Mouse (Mus musculus) heart, adult 2 months (tissue): ENCODE data around the gene Chd9.

Experiments
- CTCF ChIP-seq: fragments of 200-600 bp; IDR thresholded peaks from 2 replicates; pipeline ENCODE4 v1.8.1; 2022; ENCODE audit warnings: antibody characterized with exemption, mild to moderate bottlenecking, moderate library complexity
- EP300 ChIP-seq: fragments of 200-500 bp; IDR thresholded peaks from 2 replicates; pipeline ENCODE4 v1.6.1; 2011; ENCODE audit warnings: low read depth, low read length, control low read depth; ENCODE audit not compliant: insufficient read depth
- POLR2A ChIP-seq: fragments of 200-500 bp; IDR thresholded peaks from 2 replicates; pipeline ENCODE4 v1.6.1; 2011; ENCODE audit warnings: mild to moderate bottlenecking, low read depth, low read length, control low read depth; ENCODE audit not compliant: insufficient read depth

DNA sequence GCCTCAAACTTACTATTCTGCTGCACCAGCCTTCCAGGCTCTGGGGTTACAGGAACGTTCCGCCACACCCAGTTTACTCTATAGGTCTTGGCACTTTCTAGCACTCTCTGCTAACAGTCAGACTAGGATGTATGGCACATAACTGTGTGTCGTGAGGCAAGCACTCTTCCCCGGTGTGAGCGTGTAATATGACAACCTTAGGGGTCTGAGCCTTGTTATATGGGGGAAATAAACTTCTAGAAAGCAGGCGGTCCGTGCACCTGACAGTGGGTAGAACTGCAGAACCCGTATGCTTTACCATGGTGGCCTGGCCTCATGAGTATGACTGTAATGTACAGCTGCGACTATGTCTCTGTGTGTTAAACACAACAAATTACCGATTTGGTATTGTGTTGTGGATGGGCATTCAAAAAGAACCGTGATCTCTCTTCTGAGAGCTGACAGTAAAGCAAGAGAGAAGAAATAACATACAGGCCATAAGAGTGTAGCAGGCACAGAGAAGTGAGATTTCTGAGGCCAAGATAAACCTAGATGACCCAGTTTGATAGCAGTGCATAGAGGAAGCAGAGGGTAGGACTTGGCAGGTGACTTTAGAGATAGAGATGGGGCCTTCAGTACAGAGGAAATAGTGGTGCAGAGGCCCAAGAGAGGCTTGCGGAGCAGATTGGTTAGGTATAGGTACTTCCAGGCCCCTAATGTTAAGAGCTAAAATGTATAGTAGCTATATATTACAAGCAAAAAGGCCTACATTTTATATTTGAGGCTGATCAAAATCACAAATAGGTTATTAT is 249.1 kb downstream of the Chd9 start:
- no peak for TF ChIP-seq CTCF
- TF ChIP-seq POLR2A, result no peak
- no peak for TF ChIP-seq EP300
